Mouse (Mus musculus) CH12.LX (cell line): ENCODE results near the gene Gpx5. TPM values are rescaled to one million over a fixed set of nuclear protein-coding genes. Genes with fewer than 3 reads are reported as not detected.

ENCODE experiments used
- DNase-seq: peaks from one replicate; pipeline ENCODE4 v3.0.0-alpha.2; 2013; ENCODE audit errors: extremely low read depth
- H3K27ac ChIP-seq: 2 replicates; pipeline ENCODE4 v1.5.1; 2012; ENCODE audit warnings: low read depth, mild to moderate bottlenecking, control low read depth, moderate library complexity; ENCODE audit not compliant: insufficient read depth
- H3K27me3 ChIP-seq: replicated peaks from 2 replicates; pipeline ENCODE3; 2012; ENCODE audit warnings: inconsistent platforms
- H3K36me3 ChIP-seq, 2 experiments: replicated peaks in 1 of 2; 2 replicates each; pipeline versions ENCODE3 to v1.6.1; 2012; ENCODE audit warnings: inconsistent platforms in 1 of 2, low read length in 1 of 2, mild to moderate bottlenecking in 1 of 2, mixed read lengths in 1 of 2, moderate library complexity in 1 of 2; ENCODE audit not compliant: control insufficient read depth in 1 of 2, insufficient read depth in 1 of 2
- H3K4me1 ChIP-seq, 2 experiments: 2 replicates each; pipeline ENCODE4 v1.6.1; 2012; ENCODE audit warnings: inconsistent platforms in 1 of 2, moderate library complexity in 1 of 2; ENCODE audit not compliant: insufficient read depth in 2 of 2, control insufficient read depth in 1 of 2
- H3K4me2 ChIP-seq: 2 replicates; pipeline ENCODE4 v1.6.1; 2012; ENCODE audit warnings: low read depth, mild to moderate bottlenecking, control low read depth; ENCODE audit not compliant: poor library complexity, insufficient read depth, severe bottlenecking
- H3K4me3 ChIP-seq, 3 experiments: fragments of 150-350 bp in 1 of 3; sonication (generic) in 1 of 3; replicated peaks in 1 of 3; 2 replicates each; pipeline versions ENCODE3 to v1.5.1; 2011 to 2012; ENCODE audit warnings: low read depth in 2 of 3, low read length in 2 of 3, mild to moderate bottlenecking in 2 of 3, moderate library complexity in 2 of 3, control low read depth in 1 of 3, improper control_type of control experiment in 1 of 3, inconsistent platforms in 1 of 3, mixed read lengths in 1 of 3; ENCODE audit not compliant: poor library complexity in 1 of 3
- H3K79me2 ChIP-seq: replicated peaks from 2 replicates; pipeline ENCODE4 v1.6.1; 2012; ENCODE audit warnings: mild to moderate bottlenecking, moderate library complexity; ENCODE audit not compliant: control insufficient read depth, poor library complexity, insufficient read depth, severe bottlenecking; ENCODE audit errors: extremely low read depth
- H3K9ac ChIP-seq: 2 replicates; pipeline ENCODE4 v1.6.1; 2012; ENCODE audit warnings: low read depth, mild to moderate bottlenecking, control low read depth, moderate library complexity; ENCODE audit not compliant: insufficient read depth
- H3K9me3 ChIP-seq: replicated peaks from 2 replicates; pipeline ENCODE3; 2012; ENCODE audit warnings: low read length, inconsistent platforms, mixed read lengths
- BHLHE40 ChIP-seq: IDR thresholded peaks from 2 replicates; pipeline ENCODE4 v1.6.1; 2011; ENCODE audit warnings: mild to moderate bottlenecking, low read depth, low read length, improper control_type of control experiment
- CHD1 ChIP-seq: IDR thresholded peaks from 2 replicates; pipeline ENCODE4 v1.6.1; 2012; ENCODE audit warnings: low read depth, low read length, improper control_type of control experiment, inconsistent platforms
- CHD2 ChIP-seq: IDR thresholded peaks from 2 replicates; pipeline ENCODE4 v1.6.1; 2011; ENCODE audit warnings: low read length, improper control_type of control experiment
- CTCF ChIP-seq, 2 experiments: IDR thresholded peaks in 1 of 2; conservative IDR thresholded peaks in 1 of 2; 2 replicates each; pipeline ENCODE4 v1.5.1; 2011 to 2012; ENCODE audit warnings: low read depth in 2 of 2, low read length in 2 of 2, improper control_type of control experiment in 1 of 2, inconsistent platforms in 1 of 2, mild to moderate bottlenecking in 1 of 2, moderate library complexity in 1 of 2
- E2F4 ChIP-seq: IDR thresholded peaks from 2 replicates; pipeline ENCODE4 v1.6.1; 2011; ENCODE audit warnings: low read depth, low read length, improper control_type of control experiment; ENCODE audit not compliant: insufficient replicate concordance
- EP300 ChIP-seq: IDR thresholded peaks from 2 replicates; pipeline ENCODE4 v1.6.1; 2011; ENCODE audit warnings: low read length, improper control_type of control experiment
- GABPA ChIP-seq: IDR thresholded peaks from 2 replicates; pipeline ENCODE4 v1.6.1; 2012; ENCODE audit warnings: low read depth, low read length, improper control_type of control experiment, inconsistent platforms; ENCODE audit not compliant: insufficient replicate concordance
- HCFC1 ChIP-seq: IDR thresholded peaks from 2 replicates; pipeline ENCODE4 v1.6.1; 2012; ENCODE audit warnings: low read depth, mild to moderate bottlenecking, inconsistent platforms, low read length, improper control_type of control experiment
- IRF4 ChIP-seq: IDR thresholded peaks from 2 replicates; pipeline ENCODE4 v1.6.1; 2014; ENCODE audit warnings: low read depth, mild to moderate bottlenecking, inconsistent platforms, low read length, improper control_type of control experiment
- JUN ChIP-seq: IDR thresholded peaks from 2 replicates; pipeline ENCODE4 v1.6.1; 2011; ENCODE audit warnings: low read depth, mild to moderate bottlenecking, low read length, improper control_type of control experiment, moderate library complexity; ENCODE audit not compliant: insufficient read depth
- JUND ChIP-seq: conservative IDR thresholded peaks from 2 replicates; pipeline ENCODE4 v1.6.1; 2011; ENCODE audit warnings: low read depth, low read length, improper control_type of control experiment
- KAT2A ChIP-seq: IDR thresholded peaks from 2 replicates; pipeline ENCODE4 v1.6.1; 2012; ENCODE audit warnings: low read length, improper control_type of control experiment, inconsistent platforms; ENCODE audit not compliant: insufficient replicate concordance
- MAFK ChIP-seq: IDR thresholded peaks from 2 replicates; pipeline ENCODE4 v1.6.1; 2011; ENCODE audit warnings: low read length, improper control_type of control experiment; ENCODE audit not compliant: insufficient replicate concordance
- MXI1 ChIP-seq: IDR thresholded peaks from 2 replicates; pipeline ENCODE4 v1.6.1; 2011; ENCODE audit warnings: mild to moderate bottlenecking, low read depth, low read length, improper control_type of control experiment
- MYC ChIP-seq: IDR thresholded peaks from 2 replicates; pipeline ENCODE4 v1.6.1; 2011; ENCODE audit warnings: low read depth, mild to moderate bottlenecking, improper control_type of control experiment, low read length
- PAX5 ChIP-seq: IDR thresholded peaks from 2 replicates; pipeline ENCODE4 v1.6.1; 2012; ENCODE audit warnings: low read length, inconsistent platforms, mixed read lengths
- POLR2A ChIP-seq: IDR thresholded peaks from 2 replicates; pipeline ENCODE4 v1.6.1; 2011; ENCODE audit warnings: low read depth, mild to moderate bottlenecking, improper control_type of control experiment, low read length
- POLR2AphosphoS2 ChIP-seq: IDR thresholded peaks from 2 replicates; pipeline ENCODE4 v1.6.1; 2011; ENCODE audit warnings: low read depth, low read length, improper control_type of control experiment
- RAD21 ChIP-seq: IDR thresholded peaks from 2 replicates; pipeline ENCODE4 v1.6.1; 2011; ENCODE audit warnings: low read depth, mild to moderate bottlenecking, low read length, improper control_type of control experiment, moderate library complexity
- RCOR1 ChIP-seq: conservative IDR thresholded peaks from 2 replicates; pipeline ENCODE4 v1.6.1; 2012; ENCODE audit warnings: low read depth, mild to moderate bottlenecking, inconsistent platforms, low read length, improper control_type of control experiment
- SIN3A ChIP-seq: IDR thresholded peaks from 2 replicates; pipeline ENCODE4 v1.6.1; 2012; ENCODE audit warnings: low read length, improper control_type of control experiment, inconsistent platforms
- SMC3 ChIP-seq: IDR thresholded peaks from 2 replicates; pipeline ENCODE4 v1.6.1; 2011; ENCODE audit warnings: low read depth, low read length, improper control_type of control experiment
- TBP ChIP-seq: conservative IDR thresholded peaks from 2 replicates; pipeline ENCODE4 v1.6.1; 2011; ENCODE audit warnings: low read depth, low read length, improper control_type of control experiment
- USF1 ChIP-seq: IDR thresholded peaks from 2 replicates; pipeline ENCODE4 v1.6.1; 2014; ENCODE audit warnings: low read depth, mild to moderate bottlenecking, inconsistent platforms, low read length, improper control_type of control experiment
- ZMIZ1 ChIP-seq: IDR thresholded peaks from 2 replicates; pipeline ENCODE4 v1.6.1; 2012; ENCODE audit warnings: low read depth, mild to moderate bottlenecking, inconsistent platforms, low read length, improper control_type of control experiment
- dilution Hi-C: fragments of 300-500 bp; cut with MboI; formaldehyde crosslinking; loops from 2 replicates; pipeline ENCODE4 v1.14.3; 2020; ENCODE audit warnings: low sequenced_read_pairs; ENCODE audit not compliant: extremely low pct_unique_long_range_greater_than_20kb, extremely low pct_ligation_motif_present
- in situ Hi-C: fragments of 300-500 bp; cut with MboI; formaldehyde crosslinking; loops from 3 replicates; pipeline ENCODE4 v1.14.3; 2019; ENCODE audit warnings: low sequenced_read_pairs, low pct_ligation_motif_present, low pct_unique_long_range_greater_than_20kb, mixed read lengths
- polyA plus RNA-seq: library from polyadenylated mRNA; unstranded; fragments of >175 nt; gene quantifications from 2 replicates; pipeline ENCODE4 v1.2.1, GENCODE M21; 2012; ENCODE audit warnings: low read depth; ENCODE audit not compliant: insufficient read length
- total RNA-seq, 2 experiments: library from RNA; depleted of rRNA; stranded (reverse); fragments of 300-350 nt in 1 of 2; fragments of >200 nt in 1 of 2; gene quantifications; 2 replicates each; pipeline ENCODE4 v1.2.3; 2012 to 2014

Gpx5 gene
- total and polyA plus RNA-seq, 3 experiments = not detected

- Histone ChIP-seq H3K9me3 (no peaks in the 10 kb centered on the region), H3K4me1 (peaks cover 0 to 22% of the 10 kb centered on the region in 2 experiments; a peak in 2 of 4 replicates), H3K4me3 (no peak overlapping the region), H3K27me3 (no peaks in the 10 kb centered on the region), H3K4me2 (no peak overlapping the region), H3K36me3 (no peaks in the 10 kb centered on the region), H3K79me2 (no peaks in the 10 kb centered on the region), H3K9ac (no peak overlapping the region), H3K27ac (no peak overlapping the region)
- TF ChIP-seq E2F4 (no peak), GABPA (no peak), CTCF (conservative IDR thresholded peaks at IDR 0.05 in 1 of 2, IDR thresholded peaks at IDR 0.05 in 1 of 2; ENCODE audit: low read depth in 2 of 2, low read length in 2 of 2) (no peak), MXI1 (no peak), HCFC1 (no peak), SMC3 (no peak), IRF4 (no peak), JUND (no peak), KAT2A (no peak), RAD21 (no peak), POLR2AphosphoS2 (no peak), CHD2 (no peak), SIN3A (no peak)
- no peak for DNase-seq
- dilution Hi-C loops (no loop called here), in situ Hi-C loops (no loop called here)
Observed at GRCm38 (mm10) chr13:21321890-21322494, 29.5 kb upstream of the Gpx5 start.

- in situ Hi-C loops (no loop called here), dilution Hi-C loops (no loop called here)
- no peak for TF ChIP-seq USF1
- no peak for TF ChIP-seq TBP
- TF ChIP-seq PAX5 = no peak
- no peak for TF ChIP-seq GABPA
- no peak for TF ChIP-seq MAFK
- no peak for TF ChIP-seq SIN3A
- no peak for TF ChIP-seq MYC
- TF ChIP-seq CHD1 = no peak
- TF ChIP-seq RCOR1 = no peak
- no peak for TF ChIP-seq KAT2A
- TF ChIP-seq CHD2 = no peak
- TF ChIP-seq POLR2A = no peak
- no peak for TF ChIP-seq BHLHE40
- TF ChIP-seq CTCF (conservative IDR thresholded peaks at IDR 0.05 in 1 of 2, IDR thresholded peaks at IDR 0.05 in 1 of 2; ENCODE audit: low read depth in 2 of 2, low read length in 2 of 2) = no peak
- no peak for TF ChIP-seq JUN
- no peak for TF ChIP-seq EP300
- no peak for TF ChIP-seq ZMIZ1
- no peak for DNase-seq
- Histone ChIP-seq H3K36me3 (no peaks in the 10 kb centered on the region), H3K4me2 (no peak overlapping the region), H3K27ac (no peak overlapping the region), H3K27me3 (no peaks in the 10 kb centered on the region), H3K79me2 (no peaks in the 10 kb centered on the region), H3K4me1 (peaks cover 0 to 15% of the 10 kb centered on the region in 2 experiments; a peak in 2 of 4 replicates), H3K9ac (no peak overlapping the region), H3K4me3 (no peak overlapping the region), H3K9me3 (no peaks in the 10 kb centered on the region)
Observed at GRCm38 (mm10) chr13:21320262-21320661, 27.7 kb upstream of the Gpx5 start.
